Mouse (Mus musculus) macrophage (primary cell): Measurements from ENCODE around the gene Kcnk4. TPM values are rescaled to one million over a fixed set of nuclear protein-coding genes. Genes with fewer than 3 reads are reported as not detected.
A peak's percentile ranks its signal among the peaks of the same experiment; 100 is the strongest.

Source experiments
- H3K27ac ChIP-seq: fragments of 350-480 bp; formaldehyde crosslinking; 2 replicates; pipeline ENCODE4 v1.9.0; 2021
- H3K36me3 ChIP-seq: fragments of 350-480 bp; formaldehyde crosslinking; 2 replicates; pipeline ENCODE4 v1.9.0; 2021; ENCODE audit errors: inconsistent target
- H3K4me3 ChIP-seq: fragments of 350-480 bp; formaldehyde crosslinking; 2 replicates; pipeline ENCODE4 v1.9.0; 2021; ENCODE audit errors: inconsistent target
- H3K79me2 ChIP-seq: fragments of 350-480 bp; formaldehyde crosslinking; 2 replicates; pipeline ENCODE4 v1.9.0; 2021; ENCODE audit errors: inconsistent target
- WGBS: methylation state at CpG from one replicate; pipeline ENCODE4 v1.1.7; 2026; ENCODE audit warnings: inconsistent platforms; ENCODE audit not compliant: missing documents; 5-methylcytosine and 5-hydroxymethylcytosine counted together
- polyA plus RNA-seq: library from polyadenylated mRNA; stranded (reverse); fragments of 250-400 nt; gene quantifications from 3 replicates; pipeline ENCODE4 v1.2.4, GENCODE M21; 2018; ENCODE audit warnings: inconsistent platforms
- total RNA-seq, 78 experiments: library from RNA; depleted of rRNA; stranded (reverse); fragments of 250-400 nt; gene quantifications; 1 replicate in 9 of 78; 2 replicates in 24 of 78; 3 replicates in 43 of 78; 4 replicates in 2 of 78; pipeline ENCODE4 v1.2.4; 2018; ENCODE audit warnings: inconsistent platforms in 56 of 78

Gene Kcnk4
- total RNA-seq (2018; cell fraction: chromatin; rRNA removed): not detected
- total RNA-seq (2018; cell fraction: cytosol; rRNA removed): not detected
- total RNA-seq (2018; cell fraction: nucleus; rRNA removed): not detected
- not detected in 3 replicates for polyA plus RNA-seq

DNA sequence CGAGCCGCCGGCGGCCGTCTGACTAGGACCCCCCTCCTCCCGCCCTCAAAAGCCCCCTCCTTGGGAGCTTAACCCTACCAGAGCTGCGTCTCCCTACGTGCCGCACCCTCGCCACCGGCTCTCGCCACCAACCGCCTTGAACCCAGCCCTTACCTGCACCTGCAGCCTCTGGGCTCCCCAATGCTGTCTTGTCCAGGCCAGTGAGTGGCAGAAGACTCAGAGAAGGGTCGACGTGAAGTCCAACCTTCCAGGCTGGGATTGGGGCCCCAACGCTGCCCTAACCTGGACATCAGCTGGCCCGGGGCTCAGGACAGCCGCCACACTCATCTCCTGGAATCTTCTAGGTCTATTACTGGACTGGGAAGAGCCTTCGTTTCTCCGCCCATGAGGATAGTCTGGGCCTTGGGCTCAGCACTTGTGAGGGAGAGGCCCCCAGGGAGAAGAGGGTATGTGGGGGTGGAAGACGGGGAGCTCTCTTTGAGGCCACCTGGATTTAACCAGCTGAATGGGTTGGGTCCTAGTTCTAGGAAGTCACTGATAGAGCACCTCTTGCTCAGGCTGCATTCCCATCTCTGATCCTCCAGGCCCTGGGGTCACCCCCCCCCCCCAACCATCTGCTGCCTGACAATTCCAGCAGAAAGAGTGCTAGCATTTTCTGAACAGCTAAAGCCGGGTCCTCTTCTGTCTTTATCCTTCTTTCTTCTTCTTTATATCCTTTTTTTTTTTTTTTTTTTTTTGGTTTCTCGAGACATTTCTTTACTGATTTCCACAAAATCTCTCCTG, at the start of gene Kcnk4:
Kcnk4 (minus strand) TSS at position 321 of the 783 bp plus-strand sequence.
- Histone ChIP-seq H3K27ac (no peak within 1 kb of the TSS), H3K4me3 (no peak within 1 kb of the TSS), H3K36me3 (no peaks in the 10 kb centered on the region; the same call in 1 of the 2 replicates), H3K79me2 (no peaks in the 10 kb centered on the region)
- 28% methylated on average over 22 of the region's 23 CpGs for WGBS

DNA sequence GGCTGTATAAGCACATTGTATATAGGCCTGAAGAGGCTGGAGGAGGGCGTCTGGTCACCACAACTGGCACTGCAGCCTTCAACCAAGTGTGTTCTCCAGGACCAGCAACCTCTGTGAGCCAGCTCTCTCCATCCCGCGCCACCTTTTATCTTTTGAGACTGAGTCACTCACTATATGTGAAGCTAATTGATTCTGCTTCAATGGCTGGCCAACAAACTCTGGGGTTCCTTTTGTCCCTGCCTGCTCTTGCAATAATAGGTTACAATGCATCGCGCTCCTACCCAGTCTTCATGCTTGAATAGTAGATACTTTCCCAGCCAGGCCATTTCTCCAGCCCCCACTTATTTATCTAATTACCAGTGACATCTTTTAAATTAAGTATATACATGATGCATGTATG, 49.3 kb upstream of the Kcnk4 start:
- H3K4me3 ChIP-seq: no peak overlapping the region
- 95% methylated on average over 5 of the region's 5 CpGs for WGBS
- H3K27ac ChIP-seq: no peak overlapping the region
- no peaks in the 10 kb centered on the region for H3K36me3 ChIP-seq
- H3K79me2 ChIP-seq: peaks cover 26% of the 10 kb centered on the region

DNA sequence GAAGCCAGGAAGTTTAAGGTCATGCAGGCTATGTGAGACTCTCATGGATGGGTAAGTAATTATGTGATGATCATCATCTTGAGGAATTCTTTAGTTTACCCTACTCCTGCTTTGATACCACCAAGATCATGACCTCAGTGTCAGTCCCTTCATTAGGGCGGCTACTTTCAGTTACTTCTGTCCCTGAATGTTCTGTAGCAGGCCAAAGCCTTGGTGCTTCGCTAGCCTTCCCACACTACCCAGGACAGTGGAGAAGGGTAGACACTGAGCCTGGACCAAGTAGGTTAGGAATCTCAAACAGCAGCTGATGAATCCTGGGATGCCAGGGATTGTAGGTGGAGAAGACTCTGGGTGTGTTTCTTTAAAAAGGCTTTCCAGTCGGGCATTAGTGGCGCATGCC, 47.1 kb upstream of the Kcnk4 start:
- H3K27ac ChIP-seq: peak overlapping the region; percentile 77; the same call in 1 of the 2 replicates
- WGBS: 91% methylated on average over 4 of the region's 4 CpGs
- 0 out of 2 replicates have a peak, but pooled peaks cover 6% of the 10 kb centered on the region for H3K36me3 ChIP-seq
- peaks cover 41% of the 10 kb centered on the region for H3K79me2 ChIP-seq
- peak overlapping the region; percentile 74; the same call in 1 of the 2 replicates for H3K4me3 ChIP-seq

DNA sequence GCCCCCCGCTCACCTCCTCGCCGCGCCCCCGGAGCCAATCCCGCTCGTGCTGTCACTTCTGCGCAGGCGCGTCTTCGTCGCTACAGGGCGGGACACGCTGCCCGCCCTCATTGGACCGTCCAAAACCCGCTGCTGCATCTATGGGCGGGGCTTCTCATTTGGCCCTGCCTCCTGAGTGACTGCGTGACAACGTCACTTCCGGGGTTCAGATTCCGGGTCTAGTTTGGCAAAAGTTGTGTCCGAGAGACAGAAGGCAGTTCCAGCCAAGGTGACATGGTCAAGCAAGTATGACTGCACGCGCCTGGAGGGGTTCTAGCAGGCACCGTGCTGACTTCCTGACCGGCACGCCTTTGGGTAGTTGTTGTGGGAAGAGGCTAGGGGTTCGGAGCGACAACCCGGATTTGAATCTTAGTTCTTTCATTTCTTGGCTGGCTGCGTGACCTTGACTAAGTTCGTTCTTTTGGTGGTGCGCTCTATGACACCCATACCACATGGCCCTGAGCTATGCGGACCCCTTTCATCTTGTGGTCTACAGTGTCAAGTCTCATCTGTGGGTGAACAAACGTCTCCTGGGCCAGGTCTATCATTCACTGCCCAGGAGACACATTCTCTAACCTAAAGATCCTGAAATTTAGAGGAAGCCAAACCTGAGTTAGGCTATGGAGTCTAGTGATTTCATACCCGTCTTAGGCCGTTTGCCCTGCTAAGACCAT, 46.2 kb upstream of the Kcnk4 start, which contains the start of gene Fkbp2:
Fkbp2 (minus strand) TSS at position 121 of the 713 bp plus-strand sequence.
- peak within 1 kb of the TSS; percentile 77 for H3K27ac ChIP-seq
- H3K79me2 ChIP-seq: peaks cover 43% of the 10 kb centered on the region
- peak within 1 kb of the TSS; percentile 74 for H3K4me3 ChIP-seq
- 0 out of 2 replicates have a peak, but pooled peaks cover 6% of the 10 kb centered on the region for H3K36me3 ChIP-seq
- WGBS: under 1% methylated on average over 38 of the region's 38 CpGs

DNA sequence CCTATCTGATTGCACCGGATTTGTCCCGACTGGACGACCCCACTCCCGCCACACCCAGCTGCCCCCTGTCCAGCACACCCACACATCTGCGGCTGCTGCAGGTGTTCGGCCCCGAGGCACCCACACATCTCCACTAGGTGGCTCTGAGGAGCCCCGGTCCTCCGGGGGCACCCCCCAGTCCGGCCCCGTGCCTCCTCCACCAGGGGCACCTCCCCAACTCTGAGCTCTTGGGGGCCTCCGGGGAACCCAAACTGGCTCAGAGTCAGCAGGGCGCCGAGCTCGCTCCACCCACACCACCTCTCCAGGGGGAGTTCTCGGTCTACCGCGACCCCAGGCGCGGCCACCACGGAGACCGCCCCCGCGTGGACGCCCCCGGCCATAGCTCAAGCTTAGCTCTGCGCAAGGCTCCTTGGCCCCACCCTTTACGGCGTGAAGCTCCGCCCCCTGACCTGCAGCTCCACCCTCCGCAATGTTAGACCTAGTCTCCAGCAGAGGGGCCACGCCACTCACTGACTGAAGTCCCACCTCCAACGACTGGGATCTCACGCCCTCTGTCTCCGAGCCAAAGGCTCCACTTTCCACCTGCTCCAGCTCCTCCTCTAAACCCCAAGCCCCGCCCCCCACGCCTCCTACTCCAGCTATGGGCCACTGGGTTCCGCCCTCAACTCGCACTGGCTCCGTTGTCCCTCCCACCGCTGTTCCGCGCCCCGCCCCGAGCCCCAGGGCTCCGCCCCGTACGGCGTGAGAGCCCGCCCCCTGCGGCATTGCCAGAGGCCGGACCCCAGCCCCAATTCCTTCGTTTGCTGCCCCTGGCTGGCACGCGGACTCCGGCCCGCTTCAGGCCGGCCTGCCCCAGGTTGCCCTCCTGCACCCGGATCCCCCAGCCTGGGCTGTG, 45.4 kb upstream of the Kcnk4 start:
- Histone ChIP-seq H3K4me3 (peak overlapping the region; percentile 60), H3K79me2 (peaks cover 46% of the 10 kb centered on the region), H3K36me3 (0 out of 2 replicates have a peak, but pooled peaks cover 6% of the 10 kb centered on the region), H3K27ac (peak overlapping the region; percentile 70)
- WGBS: under 1% methylated on average over 57 of the region's 59 CpGs

DNA sequence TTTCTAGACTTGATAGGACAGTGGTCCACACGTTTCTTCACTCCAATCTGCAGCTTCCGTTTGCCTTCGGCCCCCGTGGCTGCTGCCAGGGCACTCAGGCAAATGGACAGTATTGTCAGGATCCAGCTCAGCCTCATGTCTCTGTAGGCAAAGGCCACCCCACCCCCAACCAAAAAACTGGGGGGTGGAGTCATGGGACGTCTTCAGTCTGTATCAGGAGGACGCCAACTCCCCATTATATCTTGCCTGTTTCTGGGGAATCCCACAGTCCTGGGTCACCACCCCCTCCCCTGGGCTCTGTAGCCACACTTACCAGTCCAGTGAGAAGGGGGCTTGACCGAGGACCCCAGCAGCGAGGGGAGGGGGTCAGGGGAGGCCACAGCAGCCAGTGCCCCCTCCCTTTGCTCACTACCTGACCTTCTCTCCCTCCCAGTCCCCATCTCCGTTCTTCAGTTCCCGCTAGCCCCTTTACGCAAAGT, 44.7 kb upstream of the Kcnk4 start:
- Histone ChIP-seq H3K36me3 (0 out of 2 replicates have a peak, but pooled peaks cover 6% of the 10 kb centered on the region), H3K79me2 (peaks cover 46% of the 10 kb centered on the region), H3K27ac (peak overlapping the region; percentile 70), H3K4me3 (peak overlapping the region; percentile 60)
- WGBS: 30% methylated on average over 10 of the region's 11 CpGs

DNA sequence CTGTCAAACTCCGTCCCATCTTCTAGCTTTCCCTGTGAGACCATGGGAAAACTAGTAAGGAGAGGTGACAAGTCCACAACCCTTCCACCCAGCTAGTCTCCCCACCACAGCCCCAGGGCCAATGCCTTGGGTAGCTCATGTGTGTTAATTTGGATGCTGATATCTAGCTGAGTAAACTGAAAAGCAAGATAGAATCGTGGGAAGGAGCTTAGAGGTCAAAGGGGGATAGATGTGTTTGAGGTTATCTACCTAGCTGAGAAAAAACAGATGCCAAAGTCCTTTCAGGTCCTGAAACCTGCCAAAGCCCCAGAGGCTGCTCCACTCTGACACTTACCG, 44.3 kb upstream of the Kcnk4 start:
- WGBS: 69% methylated on average over 3 of the region's 3 CpGs
- H3K27ac ChIP-seq: peak overlapping the region; percentile 70
- H3K36me3 ChIP-seq: 0 out of 2 replicates have a peak, but pooled peaks cover 6% of the 10 kb centered on the region
- peaks cover 46% of the 10 kb centered on the region for H3K79me2 ChIP-seq
- peak overlapping the region; percentile 60; the same call in 1 of the 2 replicates for H3K4me3 ChIP-seq

DNA sequence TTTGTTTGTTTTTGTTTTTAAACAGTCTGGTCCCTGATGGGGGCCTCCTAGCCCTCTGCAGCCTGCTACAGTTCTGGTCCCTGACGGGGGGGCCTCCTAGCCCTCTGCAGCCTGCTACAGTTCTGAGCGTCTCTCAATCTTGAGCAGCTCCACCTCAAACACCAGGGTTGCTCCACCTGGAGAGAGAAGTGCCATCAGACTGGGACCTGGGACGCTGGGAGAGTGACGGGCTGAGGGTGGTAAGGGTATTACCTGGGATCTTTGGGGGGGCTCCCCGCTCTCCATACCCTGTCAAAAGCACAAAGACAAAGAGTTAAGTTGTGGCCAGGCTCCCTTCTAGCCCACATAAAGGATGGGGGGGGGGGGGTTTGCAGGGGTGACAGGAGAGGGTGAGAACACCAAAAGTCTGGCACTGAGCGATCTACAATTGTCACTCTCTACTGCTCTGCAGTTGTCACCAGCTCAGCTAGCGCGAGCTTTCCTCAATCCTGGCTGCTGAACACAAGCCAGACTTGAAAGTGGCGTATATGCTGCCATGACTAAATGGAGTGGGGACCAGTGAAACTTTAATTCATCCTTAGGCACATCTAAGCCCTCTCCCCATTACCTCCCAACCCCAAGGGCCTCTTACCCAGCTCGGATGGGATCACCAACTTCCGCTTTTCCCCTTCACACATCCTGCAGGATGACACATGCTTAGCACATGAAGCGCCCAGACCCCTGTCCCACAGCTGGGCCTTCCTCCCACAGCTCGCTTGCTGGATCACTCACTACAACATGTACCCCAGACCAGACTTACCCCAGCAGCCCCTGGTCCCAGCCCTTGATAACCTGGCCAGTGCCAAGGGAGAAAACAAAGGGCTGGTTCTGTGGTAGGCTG, 43.7 kb upstream of the Kcnk4 start:
- Histone ChIP-seq H3K79me2 (peaks cover 46% of the 10 kb centered on the region), H3K36me3 (0 out of 2 replicates have a peak, but pooled peaks cover 6% of the 10 kb centered on the region), H3K27ac (peak overlapping the region; percentile 70), H3K4me3 (no peak overlapping the region)
- 81% methylated on average over 11 of the region's 13 CpGs for WGBS

DNA sequence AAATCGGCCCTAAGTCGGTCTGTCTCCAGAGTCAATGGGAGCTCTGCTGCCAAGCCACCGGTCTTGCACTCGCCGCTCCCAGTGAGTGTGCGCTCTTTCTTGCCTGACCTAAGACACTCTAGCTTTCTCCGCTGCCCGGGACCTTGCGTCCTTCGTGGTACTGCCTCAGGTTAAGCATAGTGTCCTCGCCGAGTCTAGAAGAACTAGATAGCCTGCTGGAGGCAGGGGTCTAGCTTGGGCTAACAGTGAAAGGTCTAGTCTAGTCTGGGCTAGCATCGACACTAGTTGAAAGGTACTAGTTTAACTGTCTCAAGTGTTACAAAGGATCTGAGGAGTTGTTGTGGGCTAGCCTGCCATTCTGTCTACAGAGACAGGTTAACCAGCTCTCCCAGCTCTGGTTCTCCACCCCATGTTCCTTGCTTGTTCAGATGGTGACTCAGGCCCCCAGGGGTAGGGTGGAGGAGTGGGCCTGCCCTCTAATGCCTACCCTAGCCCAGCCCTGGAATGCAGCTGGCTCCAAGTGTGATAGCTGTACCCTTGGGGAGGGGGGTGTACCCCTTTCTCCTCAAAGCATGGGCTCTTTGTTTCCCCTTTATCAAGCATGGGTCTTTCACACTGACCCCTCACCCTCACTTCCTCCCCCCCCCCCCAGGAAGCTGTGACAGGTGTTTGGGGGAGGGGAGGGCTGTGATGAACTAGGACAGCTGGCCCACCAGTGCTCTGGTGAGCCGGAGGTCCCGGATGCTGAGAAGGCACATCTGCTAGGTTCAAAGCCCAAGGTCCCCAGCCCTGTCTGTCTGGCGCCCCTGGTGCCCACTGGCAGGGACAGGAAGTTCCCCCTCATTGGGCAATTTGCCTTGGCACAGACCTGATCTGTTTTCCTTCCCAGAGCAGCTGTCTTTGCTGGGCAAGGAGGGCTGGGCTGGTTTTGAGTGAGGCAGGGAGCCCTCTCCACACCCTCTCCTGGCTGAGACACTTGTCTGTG, 41.5 kb upstream of the Kcnk4 start, which contains the start of gene Plcb3:
Plcb3 (minus strand) TSS at position 934 of the 985 bp plus-strand sequence.
- H3K79me2 ChIP-seq: peaks cover 41% of the 10 kb centered on the region
- H3K27ac ChIP-seq: peak within 1 kb of the TSS; percentile 73
- peak within 1 kb of the TSS; percentile 89 for H3K4me3 ChIP-seq
- under 1% methylated on average over 16 of the region's 16 CpGs for WGBS
- H3K36me3 ChIP-seq: 0 out of 2 replicates have a peak, but pooled peaks cover 6% of the 10 kb centered on the region

DNA sequence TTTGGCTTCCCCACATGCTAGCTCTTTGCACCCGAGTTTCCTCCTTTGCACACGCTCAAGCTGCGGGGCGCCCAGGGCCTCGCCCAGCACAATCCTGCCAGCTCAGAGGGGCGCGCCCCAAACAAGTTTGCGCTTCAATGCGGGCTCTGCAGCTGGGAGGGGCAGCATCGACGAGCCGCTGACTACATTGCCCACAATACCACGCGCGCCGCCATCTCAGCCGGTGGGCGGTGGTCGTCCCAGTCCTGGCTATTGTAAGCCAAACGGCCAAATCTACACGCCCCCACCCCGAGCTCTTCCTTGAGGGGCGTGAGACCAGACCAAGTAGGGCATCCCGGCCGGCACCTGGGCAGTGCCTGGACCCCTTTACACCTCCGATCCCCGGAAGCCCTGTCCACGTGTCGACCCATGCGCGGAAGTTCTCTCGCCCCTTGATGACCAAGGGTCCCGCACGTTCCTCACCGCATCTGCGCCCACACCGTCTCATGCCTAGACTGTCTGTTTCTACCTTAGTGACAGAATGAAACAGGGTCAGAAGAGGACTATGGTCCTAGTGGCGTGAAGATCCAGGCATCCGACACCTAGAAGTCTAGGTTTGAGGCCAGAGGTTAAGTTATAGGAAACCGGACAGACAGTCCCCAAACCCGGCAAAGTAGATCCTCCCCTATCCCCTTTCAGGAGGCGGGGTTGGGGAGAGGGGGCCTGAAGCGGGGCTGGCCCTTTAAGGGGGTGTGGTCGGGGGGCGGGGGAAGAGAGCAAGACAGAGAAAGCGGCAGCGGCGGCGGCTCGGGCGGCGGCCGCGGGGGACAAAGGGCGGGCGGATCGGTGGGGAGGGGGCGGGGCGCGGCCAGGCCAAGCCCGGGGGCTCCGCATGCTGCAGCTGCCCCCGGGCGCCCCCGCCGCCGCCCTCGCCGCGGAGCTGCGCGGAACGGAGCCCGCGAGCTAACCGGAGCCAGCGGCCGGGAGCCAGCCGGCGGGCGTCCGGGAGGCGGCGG, 40.2 kb upstream of the Kcnk4 start, which contains the start of gene Ppp1r14b:
Ppp1r14b (plus strand) TSS at position 758 of the 995 bp plus-strand sequence.
- Histone ChIP-seq H3K36me3 (0 out of 2 replicates have a peak, but pooled peaks cover 6% of the 10 kb centered on the region), H3K4me3 (peak within 1 kb of the TSS; percentile 89), H3K27ac (peak within 1 kb of the TSS; percentile 73), H3K79me2 (peaks cover 41% of the 10 kb centered on the region)
- WGBS: under 1% methylated on average over 80 of the region's 84 CpGs

DNA sequence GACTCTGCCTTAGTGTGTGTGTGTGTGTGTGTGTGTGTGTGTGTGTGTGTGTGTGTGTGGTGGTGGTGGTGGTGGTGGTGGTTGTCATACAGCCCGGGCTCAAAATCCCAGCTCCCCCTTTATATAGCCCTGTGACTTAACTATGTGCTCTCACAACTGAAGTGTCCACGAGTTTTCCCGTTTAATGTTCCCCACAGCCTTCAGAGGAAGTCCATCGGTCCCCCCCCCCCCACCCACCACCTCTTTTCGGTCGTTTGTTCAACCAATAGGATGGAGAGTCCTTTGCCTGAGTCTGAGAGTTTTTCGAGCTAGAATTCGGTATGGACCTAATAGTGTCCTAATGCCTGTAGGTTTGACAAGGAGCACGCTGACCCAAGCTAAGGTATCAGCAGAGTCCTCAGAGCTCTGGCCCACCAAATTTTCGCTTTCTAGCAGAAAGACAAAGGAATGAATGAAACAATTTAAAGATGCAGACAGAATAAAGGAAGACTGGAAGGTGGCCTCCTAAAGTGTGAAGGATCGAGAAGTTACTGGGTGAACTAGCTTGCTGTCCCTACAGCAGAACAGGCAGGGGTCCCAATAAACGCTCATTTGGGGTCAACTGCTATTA, 39.4 kb upstream of the Kcnk4 start:
- WGBS: 30% methylated on average over 11 of the region's 12 CpGs
- no peak overlapping the region for H3K27ac ChIP-seq
- H3K36me3 ChIP-seq: 0 out of 2 replicates have a peak, but pooled peaks cover 6% of the 10 kb centered on the region
- H3K79me2 ChIP-seq: peaks cover 40% of the 10 kb centered on the region
- peak overlapping the region; percentile 65 for H3K4me3 ChIP-seq
